Mouse (Mus musculus) forebrain, embryonic 16.5 days (tissue): ENCODE results near the gene Vipr1. TPM values are rescaled to one million over a fixed set of nuclear protein-coding genes. Genes with fewer than 3 reads are reported as not detected.
A peak's percentile ranks its signal among the peaks of the same experiment; 100 is the strongest.

Experiments used
- ATAC-seq: fragments of 200-750 bp; cut with Nextera tagmentation; 2 replicates; pipeline ENCODE4 v1.8.0; 2017; ENCODE audit warnings: mild to moderate bottlenecking, moderate library complexity
- H3K27ac ChIP-seq: fragments of 300-500 bp; sonication (generic); 2 replicates; pipeline ENCODE4 v1.5.1; 2014; ENCODE audit warnings: low read length, control low read depth
- H3K27me3 ChIP-seq: fragments of 300-500 bp; sonication (generic); replicated peaks from 2 replicates; pipeline ENCODE4 v1.6.1; 2014; ENCODE audit warnings: low read length; ENCODE audit not compliant: control insufficient read depth, insufficient read depth
- H3K36me3 ChIP-seq: fragments of 300-500 bp; sonication (generic); 2 replicates; pipeline ENCODE4 v1.6.1; 2014; ENCODE audit not compliant: control insufficient read depth, insufficient read depth
- H3K4me1 ChIP-seq: fragments of 300-500 bp; sonication (generic); replicated peaks from 2 replicates; pipeline ENCODE4 v1.6.1; 2014; ENCODE audit warnings: low read length; ENCODE audit not compliant: control insufficient read depth, insufficient read depth
- H3K4me2 ChIP-seq: fragments of 300-500 bp; sonication (generic); 2 replicates; pipeline ENCODE4 v1.6.1; 2014; ENCODE audit warnings: mild to moderate bottlenecking, low read length, control low read depth
- H3K4me3 ChIP-seq: fragments of 300-500 bp; sonication (generic); replicated peaks from 2 replicates; pipeline ENCODE4 v1.5.1; 2014; ENCODE audit warnings: mild to moderate bottlenecking, low read length, control low read depth
- H3K9ac ChIP-seq: fragments of 300-500 bp; sonication (generic); replicated peaks from 2 replicates; pipeline ENCODE4 v1.6.1; 2014; ENCODE audit warnings: low read depth, low read length, control low read depth
- H3K9me3 ChIP-seq: fragments of 300-500 bp; sonication (generic); 2 replicates; pipeline ENCODE4 v1.6.1; 2016; ENCODE audit warnings: low read length; ENCODE audit not compliant: control insufficient read depth
- WGBS: fragments of 180-500 bp; shearing (Covaris S2); extraction: QIAGEN DNeasy Blood & Tissue Kit; methylation state at CpG from one replicate; pipeline ENCODE4 v1.1.7; 2014; 5-methylcytosine and 5-hydroxymethylcytosine counted together
- polyA plus RNA-seq: library from polyadenylated mRNA; unstranded; fragments of >200 nt; fragmentation: Nextera tagmentation; extraction: Ambion mirVana; gene quantifications from 2 replicates; pipeline ENCODE4 v1.2.1, GENCODE M21; 2015

The Vipr1 gene
- polyA plus RNA-seq, 1 experiment from 2014 or later = 0.65 TPM

DNA sequence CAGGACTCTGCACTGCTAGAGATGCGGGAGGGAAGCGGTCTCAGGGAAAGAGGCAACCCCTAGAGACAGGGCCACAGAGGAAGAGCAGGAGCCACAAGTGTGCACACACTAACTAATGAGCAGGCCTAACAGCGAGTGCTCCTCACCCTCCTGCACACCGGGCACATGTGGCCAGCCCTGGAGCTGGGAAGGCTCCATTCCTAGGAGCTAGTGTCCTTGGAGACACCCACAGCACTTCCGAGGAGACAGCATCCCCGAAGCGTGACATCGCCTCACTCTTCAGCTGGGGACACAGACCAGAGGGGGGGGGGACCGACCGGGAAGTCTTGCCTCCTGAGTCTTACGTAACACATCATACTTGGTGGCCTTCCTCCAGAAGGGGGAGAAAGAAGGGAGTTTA is 25.3 kb downstream of the Vipr1 start:
- WGBS = 69% methylated on average over 11 of the region's 11 CpGs
- no peak overlapping the region for H3K4me3 ChIP-seq
- no peak overlapping the region for H3K9ac ChIP-seq
- H3K9me3 ChIP-seq = no peaks in the 10 kb centered on the region
- peaks cover 35% of the 10 kb centered on the region for H3K4me1 ChIP-seq
- peak overlapping the region; percentile 92 for H3K27ac ChIP-seq
- ATAC-seq = no peak; the same call in 1 of the 2 replicates
- H3K27me3 ChIP-seq = peaks cover 5% of the 10 kb centered on the region
- no peak overlapping the region for H3K4me2 ChIP-seq
- no peaks in the 10 kb centered on the region for H3K36me3 ChIP-seq

DNA sequence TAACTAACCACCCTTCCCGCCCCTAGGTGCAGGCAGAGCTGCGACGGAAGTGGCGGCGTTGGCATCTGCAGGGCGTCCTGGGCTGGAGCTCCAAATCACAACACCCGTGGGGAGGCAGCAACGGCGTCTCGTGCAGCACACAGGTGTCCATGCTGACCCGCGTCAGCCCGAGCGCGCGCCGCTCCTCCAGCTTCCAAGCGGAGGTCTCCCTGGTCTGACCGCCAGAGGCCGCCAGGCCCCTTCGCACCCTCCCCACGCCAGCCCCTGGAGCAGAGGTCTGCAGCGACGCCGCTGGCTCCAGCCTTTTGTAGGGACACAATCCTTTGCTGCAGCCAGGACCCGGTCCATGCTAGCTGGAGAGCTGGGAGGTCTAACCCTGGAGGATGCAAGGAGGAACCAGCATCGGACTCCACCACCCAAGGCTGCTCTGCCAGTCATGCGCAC is 26.9 kb downstream of the Vipr1 start:
- Histone ChIP-seq H3K9ac (peak overlapping the region; percentile 49), H3K27me3 (peaks cover 5% of the 10 kb centered on the region), H3K4me3 (peak overlapping the region; percentile 40), H3K9me3 (no peaks in the 10 kb centered on the region), H3K27ac (no peak overlapping the region), H3K36me3 (no peaks in the 10 kb centered on the region), H3K4me1 (peaks cover 35% of the 10 kb centered on the region), H3K4me2 (peak overlapping the region; percentile 65)
- ATAC-seq = peak; percentile 35; the same call in 1 of the 2 replicates
- WGBS = 0% methylated on average over 28 of the region's 28 CpGs

DNA sequence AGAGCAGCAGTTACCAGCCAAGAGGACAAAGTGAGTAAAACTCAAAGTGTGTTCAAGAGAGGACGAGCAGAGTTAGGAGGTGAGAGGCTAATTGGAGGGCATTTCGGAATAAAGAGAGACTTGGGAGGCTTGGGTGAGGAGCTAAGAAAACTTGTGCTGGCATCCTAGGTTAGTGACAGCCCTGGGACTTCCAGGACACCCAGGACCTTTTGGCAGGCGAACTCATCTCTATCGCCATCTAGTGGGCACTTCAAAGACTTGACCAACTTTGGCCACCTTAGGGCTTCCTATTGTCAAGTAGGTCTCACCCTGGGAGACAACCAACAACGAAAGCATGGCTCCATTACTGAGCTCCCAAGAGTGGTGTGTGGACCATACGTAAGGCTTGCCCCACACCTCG is 28.8 kb downstream of the Vipr1 start:
- no peak overlapping the region for H3K4me2 ChIP-seq
- WGBS = 25% methylated on average over 7 of the region's 7 CpGs

DNA sequence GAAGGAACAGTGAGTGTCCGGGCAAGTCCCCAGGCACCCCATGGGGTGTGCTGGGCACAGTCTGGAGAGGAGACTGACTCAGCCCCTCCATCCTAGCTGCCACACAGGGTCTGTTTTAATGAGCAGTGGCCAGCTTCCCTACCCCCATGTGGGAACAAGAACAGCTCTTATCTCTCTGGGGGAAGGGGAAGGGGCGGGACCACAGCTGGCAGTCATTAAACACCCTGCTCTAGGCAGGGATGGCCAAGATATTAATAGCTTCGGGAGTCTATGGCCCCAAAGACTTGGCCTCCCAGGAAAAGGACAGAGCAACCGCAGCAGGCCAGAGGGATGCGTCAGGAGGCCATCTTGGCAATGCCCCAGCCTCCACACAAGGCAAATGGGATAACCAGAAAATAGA is 29.8 kb downstream of the Vipr1 start:
- Histone ChIP-seq H3K27me3 (peaks cover 5% of the 10 kb centered on the region), H3K9me3 (no peaks in the 10 kb centered on the region), H3K4me3 (no peak overlapping the region), H3K9ac (no peak overlapping the region), H3K4me2 (no peak overlapping the region), H3K4me1 (peaks cover 22% of the 10 kb centered on the region), H3K27ac (no peak overlapping the region), H3K36me3 (no peaks in the 10 kb centered on the region)
- WGBS = 74% methylated on average over 5 of the region's 5 CpGs
- no peak for ATAC-seq

More for the DNA sequence above, 28.8 kb downstream of the Vipr1 start:
- H3K36me3 ChIP-seq = no peaks in the 10 kb centered on the region
- no peaks in the 10 kb centered on the region for H3K9me3 ChIP-seq
- no peak for ATAC-seq
- H3K4me1 ChIP-seq = peaks cover 32% of the 10 kb centered on the region
- H3K4me3 ChIP-seq = no peak overlapping the region
- peaks cover 5% of the 10 kb centered on the region for H3K27me3 ChIP-seq
- H3K9ac ChIP-seq = no peak overlapping the region
- no peak overlapping the region for H3K27ac ChIP-seq

DNA sequence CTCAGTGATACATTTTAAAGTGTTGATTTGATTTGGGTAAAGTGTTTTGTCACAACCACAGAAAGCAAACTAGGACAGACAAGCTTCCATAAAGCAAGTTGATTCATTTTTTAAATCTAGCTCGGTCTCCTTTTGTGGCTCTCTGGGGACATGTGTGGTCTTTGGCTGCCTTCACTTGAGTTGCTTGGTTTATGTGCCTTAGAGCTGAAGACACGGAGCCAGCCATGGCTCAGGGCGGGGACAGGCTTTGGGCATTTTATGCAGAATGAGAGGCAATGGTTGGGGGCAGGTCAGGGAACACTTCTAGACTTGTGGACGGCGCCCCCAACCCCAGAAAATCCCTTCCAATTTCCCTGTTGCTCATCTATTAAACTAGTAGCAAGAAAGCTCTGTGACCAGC is 31.2 kb downstream of the Vipr1 start:
- ATAC-seq = no peak
- Histone ChIP-seq H3K27ac (no peak overlapping the region), H3K4me2 (no peak overlapping the region), H3K36me3 (no peaks in the 10 kb centered on the region), H3K27me3 (peaks cover 3% of the 10 kb centered on the region), H3K9me3 (no peaks in the 10 kb centered on the region), H3K4me3 (no peak overlapping the region), H3K9ac (no peak overlapping the region), H3K4me1 (peaks cover 12% of the 10 kb centered on the region)
- 83% methylated on average over 5 of the region's 5 CpGs for WGBS

DNA sequence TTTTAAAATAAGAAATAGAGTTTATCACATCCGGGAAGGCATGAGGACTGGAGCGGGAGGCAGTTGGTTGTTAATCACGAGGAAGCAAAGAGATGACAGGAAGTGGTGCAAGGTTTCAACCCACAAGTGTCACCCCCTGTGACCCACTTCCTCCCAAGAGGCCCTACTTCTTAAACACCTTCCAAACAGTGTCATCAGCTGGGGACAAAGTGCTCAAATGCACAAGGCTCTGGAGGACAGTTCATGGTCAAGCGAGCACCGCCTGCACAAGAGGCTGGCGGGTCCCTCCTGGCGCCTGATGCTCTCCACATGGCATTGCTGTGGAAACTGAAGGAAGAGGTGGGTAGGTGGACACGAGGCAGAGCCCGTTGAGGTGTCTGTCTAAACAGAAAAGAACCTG is 32.5 kb downstream of the Vipr1 start:
- 87% methylated on average over 9 of the region's 9 CpGs for WGBS
- Histone ChIP-seq H3K9ac (no peak overlapping the region), H3K4me2 (no peak overlapping the region), H3K4me1 (peaks cover 10% of the 10 kb centered on the region), H3K27ac (no peak overlapping the region), H3K27me3 (no peaks in the 10 kb centered on the region; the same call in 1 of the 2 replicates), H3K36me3 (no peaks in the 10 kb centered on the region), H3K9me3 (no peaks in the 10 kb centered on the region), H3K4me3 (no peak overlapping the region)
- no peak for ATAC-seq

DNA sequence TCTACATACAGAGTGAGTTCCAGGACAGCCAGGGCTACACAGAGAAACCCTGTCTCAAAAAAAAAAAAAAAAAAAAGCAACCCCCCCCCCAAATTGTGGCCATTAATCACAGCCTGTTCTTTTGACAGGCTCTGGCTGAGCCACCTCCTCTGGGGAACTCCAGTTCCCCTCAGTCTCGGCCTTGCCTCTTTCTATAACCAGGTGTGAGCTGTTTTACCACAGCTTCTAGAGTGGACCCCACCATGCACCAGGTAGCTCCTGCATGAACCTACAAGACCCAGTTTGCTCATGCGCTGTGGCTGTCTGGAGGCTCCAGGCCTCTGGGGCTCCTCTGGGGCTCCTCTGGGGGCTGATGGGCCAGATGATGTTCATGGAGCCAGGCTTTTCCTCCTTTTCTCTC is 33.0 kb downstream of the Vipr1 start:
- WGBS = 95% methylated on average over 2 of the region's 2 CpGs
- no peak for ATAC-seq

DNA sequence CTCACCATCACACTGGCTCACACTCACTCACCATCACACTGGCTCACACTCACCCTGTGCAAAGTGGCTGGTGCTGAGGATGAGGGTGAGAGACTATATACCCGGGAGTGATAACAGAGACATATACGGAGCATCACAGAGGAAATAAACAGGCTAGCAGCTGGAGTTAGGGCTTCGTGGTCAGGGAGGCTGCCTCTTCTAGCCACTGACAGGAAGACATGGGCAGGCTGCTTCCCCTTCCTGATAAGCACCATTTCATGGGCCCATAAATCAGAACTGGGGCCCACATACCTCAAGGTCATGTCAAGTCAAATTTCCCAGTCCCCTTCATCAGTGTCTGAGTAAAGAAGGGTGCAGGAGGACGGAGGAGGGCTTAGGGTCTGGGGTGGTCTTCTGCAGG is 34.6 kb downstream of the Vipr1 start:
- H3K27ac ChIP-seq = no peak overlapping the region

More for the DNA sequence above, 33.0 kb downstream of the Vipr1 start:
- no peak overlapping the region for H3K4me2 ChIP-seq
- H3K27ac ChIP-seq = no peak overlapping the region
- H3K4me3 ChIP-seq = no peak overlapping the region
- H3K9me3 ChIP-seq = no peaks in the 10 kb centered on the region
- H3K9ac ChIP-seq = no peak overlapping the region
- no peaks in the 10 kb centered on the region for H3K36me3 ChIP-seq
- H3K27me3 ChIP-seq = no peaks in the 10 kb centered on the region
- peaks cover 9% of the 10 kb centered on the region for H3K4me1 ChIP-seq

DNA sequence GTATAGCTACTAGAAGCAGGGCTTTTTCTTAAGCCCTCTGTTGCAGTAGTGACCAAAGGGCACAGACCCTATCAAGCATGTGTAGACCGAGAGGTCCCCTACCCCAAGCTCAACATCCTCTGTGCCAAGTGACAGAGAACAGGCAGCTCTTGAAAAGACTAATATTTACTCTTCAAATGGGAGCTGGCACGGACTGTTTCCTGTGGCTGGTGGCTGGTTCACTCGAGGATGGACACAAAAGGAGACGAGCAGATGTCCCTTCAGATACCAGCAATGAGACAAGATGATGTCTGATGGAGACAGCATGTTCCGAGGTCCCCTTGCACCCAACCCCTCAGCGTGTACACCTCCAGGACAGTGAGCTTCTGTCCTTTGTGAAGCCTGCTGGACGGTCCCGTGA is 35.0 kb downstream of the Vipr1 start:
- H3K9ac ChIP-seq = no peak overlapping the region
- H3K27ac ChIP-seq = no peak overlapping the region
- no peak overlapping the region for H3K4me2 ChIP-seq
- no peak overlapping the region for H3K4me3 ChIP-seq
- no peaks in the 10 kb centered on the region for H3K9me3 ChIP-seq
- peaks cover 9% of the 10 kb centered on the region for H3K4me1 ChIP-seq
- WGBS = 78% methylated on average over 8 of the region's 8 CpGs
- no peak for ATAC-seq
- H3K36me3 ChIP-seq = no peaks in the 10 kb centered on the region
- no peaks in the 10 kb centered on the region for H3K27me3 ChIP-seq

More for the DNA sequence above, 34.6 kb downstream of the Vipr1 start:
- WGBS = 85% methylated on average over 4 of the region's 4 CpGs
- Histone ChIP-seq H3K4me2 (no peak overlapping the region), H3K9me3 (no peaks in the 10 kb centered on the region), H3K4me3 (no peak overlapping the region), H3K9ac (no peak overlapping the region), H3K4me1 (peaks cover 9% of the 10 kb centered on the region), H3K36me3 (no peaks in the 10 kb centered on the region), H3K27me3 (no peaks in the 10 kb centered on the region)
- ATAC-seq = no peak

DNA sequence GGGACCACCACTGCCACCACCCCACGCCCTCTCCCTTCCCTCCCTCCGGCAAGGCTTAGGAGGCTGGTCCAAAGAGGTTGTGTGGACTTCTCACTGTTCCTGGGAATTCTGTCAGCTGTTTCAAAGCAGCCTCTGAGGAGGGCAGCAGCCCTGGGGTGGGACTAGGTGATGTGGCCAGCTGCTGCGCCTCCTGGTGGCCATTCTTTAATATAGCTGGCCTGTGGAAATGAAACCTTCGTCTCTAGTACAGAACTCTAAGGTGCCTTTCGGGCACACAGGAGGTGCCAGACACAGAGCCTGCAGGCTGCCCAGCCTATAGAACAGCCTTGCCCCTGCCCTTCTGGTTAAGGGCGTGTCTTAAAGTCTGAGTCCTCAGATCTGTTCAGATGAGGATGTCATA is 37.0 kb downstream of the Vipr1 start:
- H3K27ac ChIP-seq = no peak overlapping the region

More for the DNA sequence above, 37.0 kb downstream of the Vipr1 start:
- no peaks in the 10 kb centered on the region for H3K27me3 ChIP-seq
- no peak overlapping the region for H3K9ac ChIP-seq
- peak; percentile 67 for ATAC-seq
- 15% methylated on average over 6 of the region's 6 CpGs for WGBS
- no peak overlapping the region for H3K4me3 ChIP-seq
- no peak overlapping the region for H3K4me2 ChIP-seq
- H3K9me3 ChIP-seq = no peaks in the 10 kb centered on the region
- H3K4me1 ChIP-seq = peaks cover 9% of the 10 kb centered on the region
- H3K36me3 ChIP-seq = peaks cover 9% of the 10 kb centered on the region
